Mouse (Mus musculus): Measurements from ENCODE around the gene Vamp8. TPM values are rescaled to one million over a fixed set of nuclear protein-coding genes. Genes with fewer than 3 reads are reported as not detected.

Vamp8 gene
- total and polyA plus RNA-seq, 2 experiments from 2014 or later: 17.4 to 39.6 TPM

DNA sequence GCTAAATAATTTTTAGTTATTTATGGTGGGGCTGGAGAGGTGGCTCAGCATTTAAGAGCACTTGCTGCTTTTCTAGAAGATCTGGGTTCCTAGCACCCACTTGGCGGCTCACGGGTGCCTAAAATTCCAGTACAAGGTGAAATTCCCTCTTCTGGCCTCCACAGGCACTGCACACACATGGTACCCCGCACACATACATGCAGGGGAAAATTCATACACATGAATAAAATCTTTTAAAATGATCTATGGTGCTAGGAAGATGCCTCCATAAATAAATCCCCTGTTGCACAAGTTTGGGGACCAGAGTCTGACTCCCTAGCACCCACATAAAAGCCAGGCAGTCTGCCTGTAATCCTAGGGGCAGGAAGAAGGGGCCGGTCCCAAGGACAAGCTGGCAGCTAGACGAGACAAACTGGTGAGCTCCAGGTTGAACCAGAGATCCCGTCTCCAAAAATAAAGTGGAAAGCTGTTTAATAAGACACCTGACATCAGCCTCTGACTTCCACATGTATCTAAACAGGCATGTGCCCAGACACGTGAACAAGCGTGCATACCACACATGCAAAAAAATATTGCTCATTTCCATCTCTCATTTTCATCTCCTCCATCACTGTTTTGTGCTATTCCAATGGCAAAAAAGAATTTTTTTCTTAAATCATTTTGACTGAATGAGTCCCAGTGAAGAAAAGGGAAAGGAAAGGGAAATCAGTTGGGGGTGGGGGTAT is 11.8 kb downstream of the Vamp8 start:
- Histone ChIP-seq H3K27me3 (ENCODE audit: insufficient read depth, low read length) (peaks cover 4% of the 10 kb centered on the region), H3K27ac (no peak overlapping the region), H3K36me3 (ENCODE audit: insufficient read depth, low read length) (no peaks in the 10 kb centered on the region), H3K9ac (replicated peaks; ENCODE audit: low read length) (no peak overlapping the region), H3K4me1 (ENCODE audit: insufficient read depth, low read length) (no peaks in the 10 kb centered on the region), H3K4me3 (ENCODE audit: low read length) (no peak overlapping the region), H3K4me2 (ENCODE audit: low read depth, low read length) (no peak overlapping the region), H3K9me3 (ENCODE audit: low read length) (no peaks in the 10 kb centered on the region)
- DNase-seq (ENCODE audit: low spot score) (no peak), ATAC-seq (no peak)
- TF ChIP-seq CTCF (IDR thresholded peaks at IDR 0.05; ENCODE audit: low read depth): no peak
- 85% methylated on average over 8 of the region's 8 CpGs for WGBS

DNA sequence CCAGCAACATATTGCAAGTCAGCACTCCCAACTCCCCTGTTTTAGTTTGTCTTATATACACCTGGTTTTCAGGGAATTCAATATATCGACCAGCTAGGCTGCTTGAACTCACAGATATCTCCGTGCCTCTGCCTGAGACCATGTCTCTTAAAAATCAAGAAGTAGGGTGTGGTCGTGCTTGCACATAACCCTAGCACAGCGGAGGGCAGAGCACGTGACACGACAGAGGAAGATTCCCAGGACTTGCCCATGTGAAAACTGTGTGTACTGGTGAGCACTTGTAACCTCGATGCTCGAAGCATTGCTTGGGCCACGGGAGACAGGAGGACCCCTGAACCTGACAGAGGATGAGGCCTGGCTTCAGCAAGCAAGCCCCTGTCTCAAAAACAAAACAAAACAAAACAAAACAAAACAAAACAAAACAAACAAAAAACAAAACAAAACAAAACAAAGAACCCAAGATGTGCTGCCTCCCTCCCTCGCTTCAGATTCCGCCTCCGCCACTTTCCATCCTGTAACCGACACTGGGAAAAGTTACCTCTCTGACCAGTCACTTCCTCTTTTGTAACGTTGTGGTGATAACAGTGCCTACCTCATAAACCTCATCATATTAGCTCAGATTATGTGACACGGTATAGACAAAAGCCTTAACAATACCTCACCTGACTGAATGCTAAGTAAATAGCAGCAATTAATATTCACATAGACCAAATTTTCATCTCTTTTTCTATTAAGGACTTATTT is 15.5 kb downstream of the Vamp8 start:
- no peak for TF ChIP-seq CTCF (IDR thresholded peaks at IDR 0.05; ENCODE audit: low read depth)
- no peak overlapping the region for H3K27ac ChIP-seq
- no peaks in the 10 kb centered on the region for H3K4me1 ChIP-seq (ENCODE audit: insufficient read depth, low read length)
- no peak overlapping the region for H3K4me2 ChIP-seq (ENCODE audit: low read depth, low read length)
- peaks cover 4% of the 10 kb centered on the region for H3K27me3 ChIP-seq (ENCODE audit: insufficient read depth, low read length)
- ATAC-seq (no peak), DNase-seq (ENCODE audit: low spot score) (no peak)
- H3K9ac ChIP-seq (replicated peaks; ENCODE audit: low read length): no peak overlapping the region
- WGBS: 80% methylated on average over 15 of the region's 15 CpGs
- H3K4me3 ChIP-seq (ENCODE audit: low read length): no peak overlapping the region
- H3K9me3 ChIP-seq (ENCODE audit: low read length): no peaks in the 10 kb centered on the region
- H3K36me3 ChIP-seq (ENCODE audit: insufficient read depth, low read length): no peaks in the 10 kb centered on the region

DNA sequence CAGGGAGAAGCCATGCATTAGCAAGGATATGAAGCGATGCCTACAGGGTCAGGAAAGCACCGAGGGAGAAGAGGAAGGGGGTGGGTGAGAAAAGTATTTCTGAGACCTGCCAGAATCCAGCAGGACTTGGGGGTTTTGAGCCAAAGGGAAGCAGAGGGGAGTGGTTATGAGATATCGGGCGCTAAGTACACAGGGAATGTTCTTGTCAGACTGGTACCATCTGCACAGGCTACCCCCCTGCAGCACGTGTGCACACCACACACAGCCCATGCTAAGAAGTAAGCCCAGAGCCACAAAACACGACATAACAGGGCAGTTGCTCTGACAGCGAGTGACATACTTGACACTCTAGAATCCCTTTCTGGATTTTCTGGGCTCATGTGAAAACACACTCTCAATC is 16.3 kb downstream of the Vamp8 start:
- H3K9ac ChIP-seq (replicated peaks; ENCODE audit: low read length): no peak overlapping the region
- no peak for TF ChIP-seq CTCF (IDR thresholded peaks at IDR 0.05; ENCODE audit: low read depth)
- 63% methylated on average over 7 of the region's 7 CpGs for WGBS
- no peak overlapping the region for H3K4me2 ChIP-seq (ENCODE audit: low read depth, low read length)
- DNase-seq (ENCODE audit: low spot score) (no peak), ATAC-seq (no peak)
- no peaks in the 10 kb centered on the region for H3K27me3 ChIP-seq (ENCODE audit: insufficient read depth, low read length)
- no peak overlapping the region for H3K4me3 ChIP-seq (ENCODE audit: low read length)
- H3K27ac ChIP-seq: no peak overlapping the region
- H3K36me3 ChIP-seq (ENCODE audit: insufficient read depth, low read length): no peaks in the 10 kb centered on the region
- no peaks in the 10 kb centered on the region for H3K4me1 ChIP-seq (ENCODE audit: insufficient read depth, low read length)
- H3K9me3 ChIP-seq (ENCODE audit: low read length): no peaks in the 10 kb centered on the region

DNA sequence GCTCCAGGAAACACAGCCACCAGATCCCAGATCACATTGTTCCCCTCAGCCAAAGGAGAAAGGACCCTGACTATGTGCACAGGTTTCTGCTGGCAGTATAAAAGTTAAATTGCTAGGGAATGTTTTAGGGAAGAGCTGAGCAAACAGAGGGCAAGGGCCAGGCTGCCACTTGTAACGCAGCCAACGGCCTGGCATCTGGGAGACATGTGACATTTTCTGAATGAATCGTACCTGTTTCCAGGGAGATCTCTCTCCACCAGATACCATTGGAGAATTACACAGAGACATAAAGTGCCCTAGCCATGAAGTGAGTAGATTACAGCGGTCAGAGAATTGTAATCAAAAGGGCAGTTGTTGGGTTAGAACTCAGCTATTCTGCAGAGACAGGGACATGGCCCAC is 17.3 kb downstream of the Vamp8 start:
- Histone ChIP-seq H3K9ac (replicated peaks; ENCODE audit: low read length) (no peak overlapping the region), H3K27ac (no peak overlapping the region), H3K4me3 (ENCODE audit: low read length) (no peak overlapping the region), H3K36me3 (ENCODE audit: insufficient read depth, low read length) (no peaks in the 10 kb centered on the region), H3K27me3 (ENCODE audit: insufficient read depth, low read length) (no peaks in the 10 kb centered on the region), H3K4me2 (ENCODE audit: low read depth, low read length) (no peak overlapping the region), H3K4me1 (ENCODE audit: insufficient read depth, low read length) (no peaks in the 10 kb centered on the region), H3K9me3 (ENCODE audit: low read length) (no peaks in the 10 kb centered on the region)
- 67% methylated on average over 4 of the region's 4 CpGs for WGBS
- ATAC-seq: no peak
- no peak for TF ChIP-seq CTCF (IDR thresholded peaks at IDR 0.05; ENCODE audit: low read depth)
- no peak for DNase-seq (ENCODE audit: low spot score)

DNA sequence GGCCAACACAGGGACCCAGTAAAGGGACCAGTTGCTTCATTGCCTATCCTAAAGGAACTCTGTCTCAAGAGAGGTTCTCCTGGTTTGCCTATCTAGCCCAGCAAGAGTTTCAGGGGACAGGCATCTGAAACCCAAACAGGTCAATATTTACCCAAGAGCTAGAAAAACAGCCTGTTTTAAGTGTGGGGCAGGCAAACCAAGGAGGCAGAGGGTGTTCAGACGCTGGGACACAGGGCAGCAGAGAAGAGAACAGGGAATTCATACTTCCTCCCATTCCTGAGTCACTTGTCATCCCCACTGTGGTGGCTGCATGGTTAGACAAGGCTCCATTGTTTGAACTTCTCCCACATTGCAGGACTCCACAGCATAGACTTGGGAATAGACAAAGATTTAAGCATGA is 18.9 kb downstream of the Vamp8 start:
- Histone ChIP-seq H3K27me3 (ENCODE audit: insufficient read depth, low read length) (no peaks in the 10 kb centered on the region), H3K27ac (no peak overlapping the region), H3K36me3 (ENCODE audit: insufficient read depth, low read length) (no peaks in the 10 kb centered on the region), H3K4me3 (ENCODE audit: low read length) (no peak overlapping the region), H3K9me3 (ENCODE audit: low read length) (no peaks in the 10 kb centered on the region), H3K4me2 (ENCODE audit: low read depth, low read length) (no peak overlapping the region), H3K4me1 (ENCODE audit: insufficient read depth, low read length) (no peaks in the 10 kb centered on the region), H3K9ac (replicated peaks; ENCODE audit: low read length) (no peak overlapping the region)
- no peak for TF ChIP-seq CTCF (IDR thresholded peaks at IDR 0.05; ENCODE audit: low read depth)
- DNase-seq (ENCODE audit: low spot score): no peak
- no peak for ATAC-seq
- 22% methylated on average over 1 of the region's 1 CpGs for WGBS

DNA sequence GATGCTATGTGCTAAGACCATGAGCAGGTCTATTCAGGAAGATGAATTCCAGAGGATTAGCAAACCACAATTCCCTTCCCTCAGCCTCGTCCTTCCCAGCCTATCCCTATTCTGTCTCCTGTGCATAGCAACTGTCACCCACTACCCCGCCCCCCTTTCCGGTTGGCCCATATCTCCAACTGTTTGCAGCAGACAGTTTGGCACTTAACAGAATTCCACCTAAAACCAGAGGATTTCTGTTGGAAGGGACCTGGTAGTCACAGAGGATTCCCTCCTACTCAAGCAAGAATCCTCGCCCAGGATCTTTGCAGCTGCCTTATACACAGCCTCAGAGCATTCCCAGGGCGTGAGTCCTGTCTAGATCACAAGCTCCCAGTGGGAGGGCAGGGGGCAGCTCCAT is 19.4 kb downstream of the Vamp8 start:
- ATAC-seq: no peak
- 54% methylated on average over 5 of the region's 5 CpGs for WGBS
- H3K27me3 ChIP-seq (ENCODE audit: insufficient read depth, low read length): no peaks in the 10 kb centered on the region
- no peaks in the 10 kb centered on the region for H3K9me3 ChIP-seq (ENCODE audit: low read length)
- H3K27ac ChIP-seq: no peak overlapping the region
- DNase-seq (ENCODE audit: low spot score): no peak
- H3K4me3 ChIP-seq (ENCODE audit: low read length): no peak overlapping the region
- no peak for TF ChIP-seq CTCF (IDR thresholded peaks at IDR 0.05; ENCODE audit: low read depth)
- H3K9ac ChIP-seq (replicated peaks; ENCODE audit: low read length): no peak overlapping the region
- no peak overlapping the region for H3K4me2 ChIP-seq (ENCODE audit: low read depth, low read length)
- H3K36me3 ChIP-seq (ENCODE audit: insufficient read depth, low read length): no peaks in the 10 kb centered on the region
- H3K4me1 ChIP-seq (ENCODE audit: insufficient read depth, low read length): no peaks in the 10 kb centered on the region

DNA sequence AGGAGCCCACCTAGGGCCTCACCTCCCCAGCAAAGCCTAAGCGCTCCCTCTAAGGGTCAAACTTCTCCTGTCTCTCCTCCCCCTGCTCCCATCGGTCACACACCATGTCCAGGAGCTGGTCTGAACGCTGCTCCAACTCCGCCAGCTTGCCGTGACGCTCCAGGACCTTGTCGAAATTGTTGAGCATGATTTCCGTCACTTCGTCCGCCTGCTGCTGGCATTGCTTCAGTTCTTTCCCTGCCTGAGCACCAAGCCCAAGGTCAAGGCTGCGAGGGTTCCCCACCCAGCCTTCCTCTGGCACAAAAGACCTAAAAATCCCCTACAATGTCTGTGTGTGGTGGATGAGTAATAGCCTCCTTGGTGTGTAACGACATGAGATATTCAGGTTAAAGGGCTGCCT is 20.4 kb downstream of the Vamp8 start:
- Histone ChIP-seq H3K4me2 (ENCODE audit: low read depth, low read length) (no peak overlapping the region), H3K9me3 (ENCODE audit: low read length) (no peaks in the 10 kb centered on the region), H3K36me3 (ENCODE audit: insufficient read depth, low read length) (no peaks in the 10 kb centered on the region), H3K4me3 (ENCODE audit: low read length) (no peak overlapping the region), H3K4me1 (ENCODE audit: insufficient read depth, low read length) (no peaks in the 10 kb centered on the region), H3K27me3 (ENCODE audit: insufficient read depth, low read length) (no peaks in the 10 kb centered on the region), H3K9ac (replicated peaks; ENCODE audit: low read length) (no peak overlapping the region), H3K27ac (no peak overlapping the region)
- DNase-seq (ENCODE audit: low spot score) (no peak), ATAC-seq (no peak)
- 81% methylated on average over 12 of the region's 12 CpGs for WGBS
- TF ChIP-seq CTCF (IDR thresholded peaks at IDR 0.05; ENCODE audit: low read depth): no peak
